Mouse (Mus musculus): ENCODE results near the gene Itpkb. TPM values are rescaled to one million over a fixed set of nuclear protein-coding genes. Genes with fewer than 3 reads are reported as not detected.

Gene Itpkb
- total and polyA plus RNA-seq, 3 experiments = 3.4 to 9.2 TPM; not detected in 1

DNA sequence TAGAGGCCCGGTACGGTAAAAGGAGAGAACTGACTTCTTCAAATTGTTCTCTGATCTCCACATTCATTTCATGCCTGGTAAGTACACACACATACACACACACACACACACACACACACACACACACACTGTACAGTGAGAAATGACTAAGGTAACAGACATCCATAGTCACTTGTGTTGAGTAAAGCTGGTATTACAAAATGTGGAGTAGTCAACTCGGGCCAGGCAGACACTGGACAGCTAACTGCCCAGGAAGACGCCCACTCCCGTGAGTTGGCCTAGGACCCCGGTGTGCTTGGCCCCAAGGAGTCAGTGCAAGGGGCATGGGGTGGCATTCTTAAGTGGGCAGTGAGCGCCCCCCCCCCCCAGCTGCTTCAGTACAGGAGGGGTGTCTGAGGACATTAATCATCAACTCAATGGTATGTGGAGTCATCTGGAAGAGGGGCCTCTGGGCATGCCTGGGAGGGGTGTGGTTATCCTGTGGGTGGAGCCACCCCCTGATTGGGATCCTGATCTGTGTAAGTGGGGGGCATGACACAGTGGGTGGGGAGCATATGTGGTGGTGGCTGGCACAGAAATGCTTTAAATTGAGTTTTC lies 41.3 kb upstream of the Itpkb start:
- Histone ChIP-seq H3K9ac (ENCODE audit: control insufficient read depth, low read depth, low read length, poor library complexity, severe bottlenecking) (no peak overlapping the region), H3K79me2 (ENCODE audit: control insufficient read depth, insufficient read depth, low read length, poor library complexity) (no peaks in the 10 kb centered on the region), H3K4me3 (ENCODE audit: control insufficient read depth in 1 of 2, insufficient read depth in 1 of 2, low read depth in 2 of 2, low read length in 2 of 2) (no peak overlapping the region), H3K9me3 (replicated peaks; ENCODE audit: insufficient read depth, low read length) (no peaks in the 10 kb centered on the region), H3K27me3 (ENCODE audit: control insufficient read depth in 1 of 2, insufficient read depth in 2 of 2, low read length in 2 of 2) (no peaks in the 10 kb centered on the region; a peak in 1 of 4 replicates), H3K36me3 (ENCODE audit: control insufficient read depth in 1 of 2, insufficient read depth in 2 of 2, low read length in 2 of 2) (no peaks in the 10 kb centered on the region; a peak in 2 of 4 replicates), H3K4me1 (ENCODE audit: control insufficient read depth in 1 of 2, insufficient read depth in 2 of 2, low read length in 2 of 2) (peaks cover 3 to 21% of the 10 kb centered on the region in 2 experiments; a peak in 3 of 4 replicates), H3K27ac (ENCODE audit: control insufficient read depth, low read depth, low read length) (no peak overlapping the region)
- no peak for DNase-seq (ENCODE audit: low read depth, low spot score)
- TF ChIP-seq KAT2A (conservative IDR thresholded peaks at IDR 0.05; ENCODE audit: low read depth, low read length) = no peak
- TF ChIP-seq MAX (IDR thresholded peaks at IDR 0.05; ENCODE audit: low read length) = no peak
- TF ChIP-seq RAD21 (IDR thresholded peaks at IDR 0.05; ENCODE audit: low read depth, low read length) = no peak
- no peak for TF ChIP-seq TBP (IDR thresholded peaks at IDR 0.05; ENCODE audit: low read depth, low read length)
- TF ChIP-seq NRF1 (IDR thresholded peaks at IDR 0.05; ENCODE audit: insufficient read depth, low read depth, low read length, poor library complexity, severe bottlenecking) = peak; percentile 57

DNA sequence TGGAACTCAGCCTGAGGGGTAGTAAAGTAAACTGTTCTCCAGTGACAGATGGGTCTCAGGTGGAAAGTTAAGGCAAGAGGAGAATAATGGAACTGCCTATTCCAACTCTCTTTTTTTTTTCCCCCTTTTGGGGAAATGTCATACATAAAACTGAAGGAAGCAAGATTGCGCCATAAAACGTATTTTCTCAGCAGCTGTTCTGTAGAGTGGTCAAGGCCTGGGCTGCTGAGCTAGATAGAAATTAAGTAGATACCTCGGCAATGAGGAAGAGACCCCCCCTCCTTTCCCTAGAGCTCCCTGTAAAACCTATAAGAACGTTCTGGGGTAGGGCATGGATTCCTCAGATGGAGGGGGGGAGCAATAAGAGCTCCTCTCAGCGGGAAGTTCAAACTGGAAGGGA lies 40.5 kb upstream of the Itpkb start:
- H3K27me3 ChIP-seq (ENCODE audit: control insufficient read depth in 1 of 2, insufficient read depth in 2 of 2, low read length in 2 of 2) = no peaks in the 10 kb centered on the region
- no peak overlapping the region for H3K9ac ChIP-seq (ENCODE audit: control insufficient read depth, low read depth, low read length, poor library complexity, severe bottlenecking)
- no peaks in the 10 kb centered on the region; a peak in 2 of 4 replicates for H3K36me3 ChIP-seq (ENCODE audit: control insufficient read depth in 1 of 2, insufficient read depth in 2 of 2, low read length in 2 of 2)
- no peak for TF ChIP-seq MAZ (IDR thresholded peaks at IDR 0.05; ENCODE audit: low read depth, low read length)
- no peak for TF ChIP-seq ETS1 (IDR thresholded peaks at IDR 0.05; ENCODE audit: low read depth, low read length)
- no peak for TF ChIP-seq GATA1 (IDR thresholded peaks at IDR 0.05; ENCODE audit: low read depth, low read length)
- TF ChIP-seq ZKSCAN1 (IDR thresholded peaks at IDR 0.05; ENCODE audit: low read depth, low read length) = no peak
- no peak for TF ChIP-seq CTCF (IDR thresholded peaks at IDR 0.05 in 2 of 3, conservative IDR thresholded peaks at IDR 0.05 in 1 of 3; ENCODE audit: control insufficient read depth in 1 of 3, insufficient read depth in 1 of 3, low read depth in 2 of 3, low read length in 3 of 3, poor library complexity in 1 of 3, severe bottlenecking in 1 of 3)
- TF ChIP-seq UBTF (IDR thresholded peaks at IDR 0.05; ENCODE audit: borderline replicate concordance, insufficient read depth, low read depth, low read length) = no peak
- TF ChIP-seq ZNF384 (IDR thresholded peaks at IDR 0.05; ENCODE audit: low read depth, low read length) = no peak
- TF ChIP-seq KAT2A (conservative IDR thresholded peaks at IDR 0.05; ENCODE audit: low read depth, low read length) = no peak
- TF ChIP-seq MYC (IDR thresholded peaks at IDR 0.05; ENCODE audit: low read depth, low read length) = no peak
- no peak for TF ChIP-seq USF2 (IDR thresholded peaks at IDR 0.05; ENCODE audit: borderline replicate concordance in 1 of 2, insufficient read depth in 1 of 2, low read depth in 1 of 2, low read length in 2 of 2)
- no peak for TF ChIP-seq POLR2A (IDR thresholded peaks at IDR 0.05; ENCODE audit: control insufficient read depth in 1 of 2, insufficient read depth in 1 of 2, low read depth in 1 of 2, low read length in 2 of 2, poor library complexity in 1 of 2)
- no peak for TF ChIP-seq BHLHE40 (IDR thresholded peaks at IDR 0.05; ENCODE audit: borderline replicate concordance, low read depth, low read length)
- TF ChIP-seq MAFK (IDR thresholded peaks at IDR 0.05; ENCODE audit: borderline replicate concordance, low read depth, low read length) = no peak
- TF ChIP-seq E2F4 (IDR thresholded peaks at IDR 0.05; ENCODE audit: borderline replicate concordance, low read depth, low read length) = no peak
- no peak for TF ChIP-seq MYB (IDR thresholded peaks at IDR 0.05; ENCODE audit: low read depth, low read length)
- no peak for TF ChIP-seq MXI1 (IDR thresholded peaks at IDR 0.05; ENCODE audit: low read depth, low read length)
- H3K9me3 ChIP-seq (replicated peaks; ENCODE audit: insufficient read depth, low read length) = no peaks in the 10 kb centered on the region
- peaks cover 3 to 21% of the 10 kb centered on the region in 2 experiments; a peak in 3 of 4 replicates for H3K4me1 ChIP-seq (ENCODE audit: control insufficient read depth in 1 of 2, insufficient read depth in 2 of 2, low read length in 2 of 2)
- DNase-seq (ENCODE audit: low read depth, low spot score) = no peak
- no peaks in the 10 kb centered on the region for H3K79me2 ChIP-seq (ENCODE audit: control insufficient read depth, insufficient read depth, low read length, poor library complexity)
- no peak overlapping the region for H3K4me3 ChIP-seq (ENCODE audit: control insufficient read depth in 1 of 2, insufficient read depth in 1 of 2, low read depth in 2 of 2, low read length in 2 of 2)
- H3K27ac ChIP-seq (ENCODE audit: control insufficient read depth, low read depth, low read length) = no peak overlapping the region

Measured in MEL (cell line).